ENCODE assay signal across 8 mouse cellular contexts in genomic region chr2:156257051-156257450, GRCm38 (mm10). TPM values are rescaled to one million over a fixed set of nuclear protein-coding genes. Genes with fewer than 3 reads are reported as not detected.
DNase-seq lines count a peak whose midpoint lies in the region; ATAC-seq and TF ChIP-seq lines count a peak whose summit lies in the region.

No protein-coding gene starts in this region.

- no peaks in the 10 kb centered on the region for H3K9me3 ChIP-seq in heart, embryonic 15.5 days (replicated peaks)

- 6% methylated on average over 2 of the region's 2 CpGs for WGBS in bone marrow, adult 2 months
- 40% methylated on average over 2 of the region's 2 CpGs for WGBS in heart, embryonic 15.5 days

- peaks cover 2% of the 10 kb centered on the region for H3K4me1 ChIP-seq in bone marrow, adult 2 months (ENCODE audit: control insufficient read depth, insufficient read depth, low read length)
- H3K4me1 ChIP-seq in heart, embryonic 15.5 days (replicated peaks) = peaks cover 25% of the 10 kb centered on the region

- H3K36me3 ChIP-seq in heart, embryonic 15.5 days = peaks cover 35% of the 10 kb centered on the region

- TF ChIP-seq POLR2A in bone marrow, adult 2 months (IDR thresholded peaks at IDR 0.05; ENCODE audit: borderline replicate concordance, control insufficient read depth, low read depth, low read length) = no peak

- H3K9ac ChIP-seq in heart, embryonic 15.5 days = no peak overlapping the region

- no peak for TF ChIP-seq CTCF in bone marrow, adult 2 months (IDR thresholded peaks at IDR 0.05; ENCODE audit: control insufficient read depth, insufficient read depth, low read length)

- peak overlapping the region; percentile 66 for H3K27ac ChIP-seq in bone marrow, adult 2 months (ENCODE audit: control insufficient read depth, insufficient read depth, low read depth, low read length, poor library complexity)
- peak overlapping the region; percentile 61 for H3K27ac ChIP-seq in heart, embryonic 15.5 days

- no peaks in the 10 kb centered on the region for H3K27me3 ChIP-seq in heart, embryonic 15.5 days

- ATAC-seq in heart, embryonic 15.5 days (replicated peaks; ENCODE audit: insufficient number of reproducible peaks, insufficient read depth, low FRiP score, low read depth) = no peak

- DNase-seq in layer of hippocampus, adult 11-12 months (ENCODE audit: low spot score) = peak; percentile 62
- DNase-seq in layer of hippocampus, adult 9-10 months (ENCODE audit: low spot score) = no peak
- DNase-seq in layer of hippocampus, adult 8-10 months (ENCODE audit: low spot score in 2 of 2) = peak; percentile 55 to 56
- peak; percentile 76 for DNase-seq in lung, postnatal 36 days
- peak; percentile 63 for DNase-seq in thymus, postnatal 14 days
- no peak for DNase-seq in urinary bladder, postnatal 25 days (ENCODE audit: low spot score)

- no peak overlapping the region for H3K4me2 ChIP-seq in heart, embryonic 15.5 days

- no peak overlapping the region for H3K4me3 ChIP-seq in bone marrow, adult 2 months (replicated peaks; ENCODE audit: control insufficient read depth, low read depth, low read length)
- no peak overlapping the region for H3K4me3 ChIP-seq in heart, embryonic 15.5 days

RNA-seq across cellular contexts. Expression of gene Cnbd2, which starts 55.0 kb away (rescaled TPM):
- polyA plus RNA-seq in bone marrow, adult 2 months (2011; ENCODE audit: insufficient read depth, insufficient read length, low replicate concordance, missing spikeins) = 2.6 and 5.4 TPM in 2 replicates
- 2.6 TPM in 2 replicates for polyA plus RNA-seq in heart, embryonic 15.5 days (2015; fragmentation: Nextera tagmentation; extraction: Ambion mirVana)
- 1 to 10 TPM; 4.8 to 7.1 (median 6.8) TPM for total RNA-seq in layer of hippocampus, adult 8-10 months (2022)

RNA-seq across cellular contexts. Expression of gene Scand1, which starts 55.5 kb away (rescaled TPM):
- 61.6 and 84.9 TPM in 2 replicates for polyA plus RNA-seq in bone marrow, adult 2 months (2011; ENCODE audit: insufficient read depth, insufficient read length, low replicate concordance, missing spikeins)
- 56.0 and 61.0 TPM in 2 replicates for polyA plus RNA-seq in heart, embryonic 15.5 days (2015; fragmentation: Nextera tagmentation; extraction: Ambion mirVana)
- total RNA-seq in layer of hippocampus, adult 8-10 months (2022) = 10 to 100 TPM; 59.9 to 80.3 (median 72.3) TPM

Comparison
In these comparisons a context has a peak if more than half of its experiments do, and no peak if none do; other contexts are left out.
1. DNase-seq: peak in layer of hippocampus, adult 11-12 months (single experiment), layer of hippocampus, adult 8-10 months (2 of 2), lung, postnatal 36 days (single experiment) and thymus, postnatal 14 days (single experiment); none in layer of hippocampus, adult 9-10 months (single experiment) and urinary bladder, postnatal 25 days (single experiment).